Mouse (Mus musculus) C2C12 (cell line): ENCODE results near the gene Slc17a7.

ENCODE experiments used
- CTCF ChIP-seq: IDR thresholded peaks from one replicate; pipeline ENCODE4 v1.5.1; 2011; ENCODE audit not compliant: control insufficient read depth, insufficient read depth, insufficient read length
- MAX ChIP-seq: IDR thresholded peaks from one replicate; pipeline ENCODE4 v1.6.1; 2011; ENCODE audit warnings: mild to moderate bottlenecking, control low read depth
- USF1 ChIP-seq: IDR thresholded peaks from one replicate; pipeline ENCODE4 v1.6.1; 2011; ENCODE audit warnings: low read depth, mild to moderate bottlenecking, control low read depth, moderate library complexity

DNA sequence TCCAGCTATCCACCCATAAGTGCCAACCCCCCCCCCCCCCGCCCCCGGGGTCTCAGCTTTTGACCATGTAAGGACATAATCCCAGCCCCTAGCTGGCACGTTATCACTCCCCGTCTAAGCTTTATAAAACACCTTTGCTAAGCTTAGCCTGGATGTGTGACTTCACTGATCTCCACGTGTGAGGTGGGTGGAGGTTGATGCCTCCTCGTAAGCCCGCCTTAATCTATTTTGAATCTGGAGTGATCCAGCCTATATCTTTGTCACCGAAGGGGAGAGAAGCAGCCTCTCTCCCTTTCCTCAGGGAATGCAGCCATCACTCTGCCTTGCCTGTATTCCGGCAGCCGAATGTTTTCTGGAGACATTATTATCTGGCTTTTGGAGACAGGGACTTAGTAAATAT lies 38.9 kb downstream of the Slc17a7 start:
- no peak for TF ChIP-seq CTCF
- TF ChIP-seq USF1 = no peak
- TF ChIP-seq MAX = no peak
